Mouse (Mus musculus) liver, embryonic 16.5 days (tissue): ENCODE measurements around the gene Cxadr. TPM values are rescaled to one million over a fixed set of nuclear protein-coding genes. Genes with fewer than 3 reads are reported as not detected.

Source experiments
- ATAC-seq: fragments of 200-750 bp; cut with Nextera tagmentation; 2 replicates; pipeline ENCODE4 v1.8.0; 2017; ENCODE audit warnings: low read depth, mild to moderate bottlenecking, moderate number of reproducible peaks, moderate library complexity
- H3K27ac ChIP-seq: fragments of 300-500 bp; sonication (generic); 2 replicates; pipeline ENCODE4 v1.5.1; 2014; ENCODE audit warnings: mild to moderate bottlenecking, low read length
- H3K27me3 ChIP-seq: fragments of 300-500 bp; sonication (generic); 2 replicates; pipeline ENCODE4 v1.6.1; 2014; ENCODE audit warnings: low read depth, low read length, mixed read lengths; ENCODE audit not compliant: control insufficient read depth, insufficient read depth
- H3K36me3 ChIP-seq: fragments of 300-500 bp; sonication (generic); 2 replicates; pipeline ENCODE4 v1.6.1; 2014; ENCODE audit warnings: mild to moderate bottlenecking; ENCODE audit not compliant: control insufficient read depth, insufficient read depth
- H3K4me1 ChIP-seq: fragments of 300-500 bp; sonication (generic); 2 replicates; pipeline ENCODE4 v1.6.1; 2014; ENCODE audit warnings: low read depth, low read length, mixed read lengths; ENCODE audit not compliant: control insufficient read depth
- H3K4me2 ChIP-seq: fragments of 300-500 bp; sonication (generic); 2 replicates; pipeline ENCODE4 v1.6.1; 2014; ENCODE audit warnings: low read depth, low read length, mixed read lengths
- H3K4me3 ChIP-seq: fragments of 300-500 bp; sonication (generic); 2 replicates; pipeline ENCODE4 v1.5.1; 2014; ENCODE audit warnings: low read depth, mild to moderate bottlenecking, low read length
- H3K9ac ChIP-seq: fragments of 300-500 bp; sonication (generic); 2 replicates; pipeline ENCODE4 v1.6.1; 2014; ENCODE audit warnings: low read depth, low read length
- H3K9me3 ChIP-seq: fragments of 300-500 bp; sonication (generic); replicated peaks from 2 replicates; pipeline ENCODE4 v1.6.1; 2016; ENCODE audit warnings: low read length; ENCODE audit not compliant: control insufficient read depth
- WGBS: fragments of 180-500 bp; shearing (Covaris S2); extraction: QIAGEN DNeasy Blood & Tissue Kit; methylation state at CpG from one replicate; pipeline ENCODE4 v1.1.7; 2014; ENCODE audit not compliant: insufficient replicate concordance; 5-methylcytosine and 5-hydroxymethylcytosine counted together
- polyA plus RNA-seq: library from polyadenylated mRNA; unstranded; fragments of >200 nt; fragmentation: Nextera tagmentation; extraction: Ambion mirVana; gene quantifications from 2 replicates; pipeline ENCODE4 v1.2.1, GENCODE M21; 2015

Cxadr gene
- polyA plus RNA-seq, 1 experiment from 2014 or later: 23.2 TPM

DNA sequence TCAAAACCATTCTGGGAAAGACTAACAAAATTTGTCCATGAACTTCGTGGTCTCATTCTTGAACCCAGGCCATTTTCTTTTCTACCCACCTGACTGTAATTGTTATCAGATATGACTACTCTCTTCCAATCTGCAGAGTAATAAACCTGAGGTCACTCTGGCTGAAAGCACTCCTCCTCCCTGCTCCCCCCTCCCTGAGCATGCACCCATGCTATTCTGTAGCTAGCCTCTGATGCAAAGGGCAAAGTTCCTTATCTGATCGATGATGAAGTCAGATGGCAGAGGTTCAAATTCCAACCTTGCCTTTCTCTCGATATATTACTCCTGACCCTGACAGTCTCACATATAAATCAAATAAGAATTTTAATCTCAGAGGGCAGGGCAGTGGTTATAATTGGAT is 33.1 kb upstream of the Cxadr start:
- no peak overlapping the region for H3K27ac ChIP-seq
- no peaks in the 10 kb centered on the region for H3K9me3 ChIP-seq
- H3K4me3 ChIP-seq: no peak overlapping the region
- peaks cover 4% of the 10 kb centered on the region for H3K4me1 ChIP-seq
- 48% methylated on average over 3 of the region's 3 CpGs for WGBS
- no peak overlapping the region for H3K9ac ChIP-seq
- no peaks in the 10 kb centered on the region for H3K36me3 ChIP-seq
- H3K4me2 ChIP-seq: no peak overlapping the region
- peak; percentile 83 for ATAC-seq
- no peaks in the 10 kb centered on the region for H3K27me3 ChIP-seq

DNA sequence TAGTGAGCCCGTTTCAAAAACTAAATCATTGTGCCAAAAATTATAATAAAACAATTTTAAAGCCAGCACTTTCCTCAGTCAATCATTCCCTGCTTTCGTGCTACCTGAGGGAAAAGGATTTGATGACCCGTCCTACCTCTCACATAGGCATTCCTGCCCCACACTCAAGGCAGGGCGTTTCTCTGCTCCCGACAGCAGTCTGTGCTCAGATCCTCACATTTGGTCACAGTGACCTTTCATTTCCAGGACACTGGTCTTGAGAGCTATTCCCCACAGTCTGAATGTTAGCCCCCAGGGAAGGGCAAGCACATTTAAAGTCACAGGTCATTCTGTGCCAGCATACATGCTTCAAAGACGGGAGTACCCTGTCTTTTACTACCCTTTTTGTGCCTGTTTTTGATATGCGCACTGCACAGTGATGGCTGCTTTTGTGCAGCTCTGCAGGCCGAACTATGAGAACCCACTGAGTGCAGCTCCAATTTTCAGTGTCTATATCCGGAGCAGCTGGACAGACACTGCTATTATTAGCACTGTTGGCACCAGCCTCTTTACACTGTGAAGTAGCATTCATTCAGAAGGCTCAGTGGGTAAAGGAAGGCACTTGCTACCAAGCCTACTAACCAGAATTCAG is 26.3 kb upstream of the Cxadr start:
- no peaks in the 10 kb centered on the region for H3K9me3 ChIP-seq
- ATAC-seq: no peak
- 62% methylated on average over 9 of the region's 9 CpGs for WGBS
- H3K4me1 ChIP-seq: no peaks in the 10 kb centered on the region
- H3K4me2 ChIP-seq: no peak overlapping the region
- H3K27me3 ChIP-seq: no peaks in the 10 kb centered on the region
- no peak overlapping the region for H3K4me3 ChIP-seq
- H3K36me3 ChIP-seq: no peaks in the 10 kb centered on the region
- H3K27ac ChIP-seq: no peak overlapping the region
- H3K9ac ChIP-seq: no peak overlapping the region

DNA sequence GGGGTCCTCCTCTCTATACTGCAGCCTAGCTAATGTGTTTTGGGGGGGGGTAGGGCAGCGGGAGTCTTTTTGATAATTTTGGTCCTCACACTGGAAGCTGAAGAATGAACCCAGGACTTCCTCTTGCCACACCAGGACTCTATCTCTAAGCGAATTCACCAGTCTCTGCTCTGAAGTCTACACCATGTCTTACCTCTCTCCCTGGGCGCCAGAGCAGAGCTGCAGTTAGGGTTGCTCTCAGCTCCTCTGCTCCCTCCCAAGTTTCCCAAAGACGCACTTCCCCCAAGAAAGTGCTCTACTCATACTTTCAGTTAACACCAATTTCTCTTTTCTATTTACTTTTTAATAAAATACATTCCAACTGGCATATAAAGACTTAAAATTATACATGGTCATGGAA is 23.7 kb upstream of the Cxadr start:
- no peak overlapping the region for H3K27ac ChIP-seq
- no peaks in the 10 kb centered on the region for H3K36me3 ChIP-seq
- H3K9me3 ChIP-seq: no peaks in the 10 kb centered on the region
- ATAC-seq: no peak
- no peak overlapping the region for H3K9ac ChIP-seq
- H3K4me3 ChIP-seq: no peak overlapping the region
- no peaks in the 10 kb centered on the region for H3K27me3 ChIP-seq
- no peak overlapping the region for H3K4me2 ChIP-seq
- WGBS: 21% methylated on average over 4 of the region's 4 CpGs
- H3K4me1 ChIP-seq: no peaks in the 10 kb centered on the region

DNA sequence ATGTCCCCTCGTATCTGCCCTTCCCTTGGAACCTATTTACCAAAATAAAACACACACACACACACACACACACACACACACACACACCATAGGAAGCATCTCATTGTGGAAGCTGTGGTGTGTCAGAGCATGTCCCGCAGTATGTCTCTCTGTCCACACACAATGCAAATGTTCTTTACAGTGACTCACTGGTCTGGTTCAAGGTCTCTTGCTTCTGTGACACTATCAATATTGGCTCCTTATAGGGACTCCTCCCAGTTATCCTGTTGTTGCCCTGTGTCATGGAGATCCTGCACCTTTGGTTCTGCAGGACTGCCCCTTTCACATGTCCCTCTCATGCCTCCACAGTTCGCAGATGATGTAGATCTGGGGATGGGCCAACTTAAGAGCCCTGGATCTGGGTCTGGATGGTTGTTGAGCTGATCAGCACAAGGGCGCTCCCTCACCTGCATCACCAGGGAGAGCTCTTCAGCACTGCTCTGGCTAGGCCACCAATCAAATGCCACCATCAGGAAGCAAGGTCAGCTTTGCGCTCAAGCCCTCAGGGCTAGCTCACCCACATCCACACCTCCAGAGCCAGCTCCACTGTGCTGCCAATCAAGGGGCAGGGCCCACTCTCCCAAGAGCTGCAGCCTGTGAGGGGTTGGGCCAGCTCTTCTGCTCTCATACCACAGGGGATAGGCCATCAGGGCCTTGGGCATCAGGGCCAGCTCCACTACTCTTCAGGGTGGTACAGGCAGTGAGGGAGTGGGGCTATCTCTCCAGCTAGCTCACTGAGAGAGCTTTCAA is 21.0 kb upstream of the Cxadr start:
- Histone ChIP-seq H3K27me3 (no peaks in the 10 kb centered on the region), H3K9me3 (no peaks in the 10 kb centered on the region), H3K9ac (no peak overlapping the region), H3K4me1 (no peaks in the 10 kb centered on the region), H3K4me3 (no peak overlapping the region), H3K4me2 (no peak overlapping the region), H3K36me3 (no peaks in the 10 kb centered on the region), H3K27ac (no peak overlapping the region)
- 60% methylated on average over 5 of the region's 5 CpGs for WGBS
- ATAC-seq: no peak

DNA sequence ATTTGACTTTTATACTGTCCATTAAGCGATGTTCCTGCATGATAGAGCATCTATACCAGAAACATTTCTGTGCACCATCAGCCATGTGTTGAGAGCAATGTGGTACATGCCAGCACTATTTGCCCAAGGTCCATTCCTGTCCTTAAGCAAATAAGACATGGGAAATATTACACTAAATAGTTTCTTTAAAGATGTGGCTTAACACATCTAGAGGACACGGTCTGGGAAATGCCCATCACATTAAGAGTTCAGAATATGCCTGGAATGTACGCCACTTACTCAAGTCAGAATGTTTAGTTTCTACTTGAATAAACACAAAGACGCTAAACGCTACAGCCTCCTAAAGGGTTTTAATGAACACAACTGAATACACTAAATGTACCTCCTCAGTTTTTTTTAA is 18.1 kb upstream of the Cxadr start:
- Histone ChIP-seq H3K9ac (no peak overlapping the region), H3K4me2 (no peak overlapping the region), H3K4me3 (no peak overlapping the region), H3K9me3 (no peaks in the 10 kb centered on the region), H3K4me1 (no peaks in the 10 kb centered on the region), H3K36me3 (no peaks in the 10 kb centered on the region), H3K27ac (no peak overlapping the region), H3K27me3 (no peaks in the 10 kb centered on the region)
- ATAC-seq: no peak
- WGBS: 64% methylated on average over 5 of the region's 5 CpGs

DNA sequence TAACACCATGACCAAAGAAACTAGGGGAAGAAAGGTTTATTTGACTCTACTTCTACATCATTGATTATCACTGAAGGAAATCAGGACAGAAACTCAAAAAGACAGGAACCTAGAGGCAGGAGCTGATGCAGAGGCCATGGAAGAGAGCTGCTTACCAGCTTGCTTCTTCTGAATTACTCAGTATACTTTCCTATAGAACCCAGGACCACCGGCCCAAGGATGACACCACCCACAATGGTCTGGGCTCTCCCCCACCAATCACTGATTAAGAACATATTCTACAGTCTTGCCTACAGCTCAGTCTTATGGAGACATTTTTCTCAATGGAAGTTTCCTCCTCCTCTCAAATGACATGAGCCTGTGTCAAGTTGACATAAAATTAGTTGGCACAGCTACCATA is 7.2 kb upstream of the Cxadr start:
- 77% methylated on average over 1 of the region's 1 CpGs for WGBS
- no peak overlapping the region for H3K4me2 ChIP-seq
- no peaks in the 10 kb centered on the region for H3K9me3 ChIP-seq
- ATAC-seq: no peak
- H3K9ac ChIP-seq: no peak overlapping the region
- no peak overlapping the region for H3K4me3 ChIP-seq
- H3K4me1 ChIP-seq: no peaks in the 10 kb centered on the region; the same call in none of the 2 replicates
- no peaks in the 10 kb centered on the region for H3K36me3 ChIP-seq
- no peaks in the 10 kb centered on the region for H3K27me3 ChIP-seq
- H3K27ac ChIP-seq: no peak overlapping the region

DNA sequence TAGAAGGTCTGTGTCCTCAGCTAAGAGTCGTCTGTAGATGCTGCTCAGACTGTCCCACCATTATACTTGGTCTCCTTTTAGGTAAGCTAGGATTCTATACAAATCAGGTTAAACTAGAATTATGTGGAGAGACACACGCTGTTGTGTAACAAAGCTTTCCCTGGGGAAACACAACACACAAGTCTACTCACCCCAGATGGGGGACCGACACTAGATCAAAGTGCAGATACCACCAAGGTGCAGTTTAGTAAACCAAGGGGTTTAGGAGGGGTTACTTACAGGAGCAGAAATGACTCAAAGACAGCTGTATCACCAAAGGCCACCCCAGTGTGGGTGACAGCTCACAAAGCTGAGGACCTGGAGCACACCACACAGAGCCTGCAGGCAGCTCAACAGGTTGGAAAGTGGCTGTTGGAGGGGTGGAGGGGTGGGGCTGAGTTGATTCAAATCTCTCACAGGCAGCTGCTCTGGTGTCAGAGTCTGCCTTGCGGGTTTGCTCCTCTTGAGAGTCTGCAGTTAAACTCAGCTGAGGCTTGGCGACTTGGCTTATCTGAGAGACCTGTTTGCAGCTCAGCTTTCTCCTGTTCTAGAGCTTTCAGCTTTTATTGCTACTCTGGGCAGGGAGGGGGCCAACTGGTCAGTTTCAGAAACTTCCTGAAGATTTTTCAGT is 6.5 kb upstream of the Cxadr start:
- Histone ChIP-seq H3K27me3 (no peaks in the 10 kb centered on the region), H3K4me2 (no peak overlapping the region), H3K4me1 (no peaks in the 10 kb centered on the region; the same call in none of the 2 replicates), H3K4me3 (no peak overlapping the region), H3K27ac (no peak overlapping the region), H3K36me3 (no peaks in the 10 kb centered on the region), H3K9me3 (no peaks in the 10 kb centered on the region), H3K9ac (no peak overlapping the region)
- WGBS: 31% methylated on average over 5 of the region's 5 CpGs
- ATAC-seq: peak; percentile 64

DNA sequence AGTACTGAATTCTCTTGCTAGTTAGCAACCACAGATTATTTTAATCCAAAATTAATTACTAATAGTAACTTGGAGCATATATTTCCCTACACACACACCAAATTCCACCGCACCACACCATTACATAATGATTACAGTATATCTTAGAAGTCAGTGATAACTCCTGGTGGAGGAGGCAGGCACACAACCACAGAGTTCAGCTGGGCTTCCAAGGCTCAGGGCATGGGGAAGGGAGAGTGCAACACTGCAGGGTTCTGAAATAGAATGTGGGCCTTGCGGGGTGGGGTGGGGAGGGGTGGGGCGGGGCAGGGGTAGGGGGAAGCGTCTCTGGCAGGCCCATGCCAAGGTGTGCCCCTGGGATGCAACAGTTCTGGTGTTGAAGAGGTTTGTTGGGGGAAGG is 5.7 kb upstream of the Cxadr start:
- H3K36me3 ChIP-seq: no peaks in the 10 kb centered on the region
- H3K4me3 ChIP-seq: no peak overlapping the region
- H3K27ac ChIP-seq: no peak overlapping the region
- WGBS: 35% methylated on average over 4 of the region's 4 CpGs
- no peaks in the 10 kb centered on the region for H3K27me3 ChIP-seq
- H3K4me1 ChIP-seq: no peaks in the 10 kb centered on the region; the same call in none of the 2 replicates
- H3K9me3 ChIP-seq: no peaks in the 10 kb centered on the region
- no peak overlapping the region for H3K4me2 ChIP-seq
- H3K9ac ChIP-seq: no peak overlapping the region
- no peak; the same call in 1 of the 2 replicates for ATAC-seq

DNA sequence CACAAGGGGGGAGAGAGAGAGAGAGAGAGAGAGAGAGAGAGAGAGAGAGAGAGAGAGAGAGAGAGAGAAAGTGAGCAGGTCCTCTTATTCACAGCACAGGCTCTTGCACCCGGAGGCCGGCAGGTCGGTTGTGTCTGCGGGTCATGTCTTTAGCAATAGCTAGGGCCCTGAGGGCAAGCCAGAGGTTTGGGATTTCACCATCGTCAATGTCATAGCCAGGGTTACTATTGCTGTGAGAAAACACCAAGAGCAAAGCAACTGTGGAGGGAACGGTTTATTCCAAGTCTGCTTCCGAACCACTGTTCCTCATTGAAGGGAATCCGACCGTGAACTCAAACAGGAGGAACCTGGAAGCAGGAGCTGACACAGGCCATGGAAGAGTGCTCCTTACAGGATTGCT is 5.2 kb upstream of the Cxadr start:
- H3K4me1 ChIP-seq: no peaks in the 10 kb centered on the region; the same call in none of the 2 replicates
- peak; percentile 78 for ATAC-seq
- H3K9me3 ChIP-seq: no peaks in the 10 kb centered on the region
- H3K27ac ChIP-seq: no peak overlapping the region
- H3K4me3 ChIP-seq: no peak overlapping the region
- H3K36me3 ChIP-seq: no peaks in the 10 kb centered on the region
- WGBS: 53% methylated on average over 9 of the region's 9 CpGs
- peaks cover 3% of the 10 kb centered on the region for H3K27me3 ChIP-seq
- no peak overlapping the region for H3K4me2 ChIP-seq
- no peak overlapping the region for H3K9ac ChIP-seq
